Mouse (Mus musculus) CD4-positive, CD25-positive, alpha-beta regulatory T cell, adult 2 months (primary cell): ENCODE measurements around the gene Wasf3.
"Not testable (repeated sequence)": the region's sequence is repeated elsewhere in the genome, so short reads cannot be mapped to it uniquely, and the experiment has no call there.

Source experiments
- DNase-seq: peaks from one replicate; pipeline ENCODE4 v3.0.0-alpha.2; 2012; ENCODE audit warnings: low read depth, low spot score

The Wasf3 gene

DNA sequence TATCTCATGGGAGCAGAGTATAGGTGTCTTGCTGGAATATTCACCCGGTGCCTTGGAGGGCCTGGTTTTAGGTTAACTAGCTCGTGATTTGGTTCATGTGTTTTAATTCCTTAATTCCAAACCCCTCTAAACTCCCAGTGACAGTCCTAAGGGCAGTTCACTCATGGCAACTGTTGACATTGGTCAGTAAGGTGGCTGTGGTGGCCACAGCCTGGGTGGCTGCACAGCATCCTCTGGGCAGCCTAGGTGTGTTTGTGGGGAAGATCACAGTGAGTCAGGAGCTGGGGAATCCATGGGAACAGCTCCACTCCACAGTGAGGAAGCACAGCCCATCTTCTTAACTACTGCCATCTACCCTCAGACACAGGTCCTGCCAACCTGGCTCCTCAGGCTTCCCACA lies 61.8 kb downstream of the Wasf3 start:
- DNase-seq, result no peak

DNA sequence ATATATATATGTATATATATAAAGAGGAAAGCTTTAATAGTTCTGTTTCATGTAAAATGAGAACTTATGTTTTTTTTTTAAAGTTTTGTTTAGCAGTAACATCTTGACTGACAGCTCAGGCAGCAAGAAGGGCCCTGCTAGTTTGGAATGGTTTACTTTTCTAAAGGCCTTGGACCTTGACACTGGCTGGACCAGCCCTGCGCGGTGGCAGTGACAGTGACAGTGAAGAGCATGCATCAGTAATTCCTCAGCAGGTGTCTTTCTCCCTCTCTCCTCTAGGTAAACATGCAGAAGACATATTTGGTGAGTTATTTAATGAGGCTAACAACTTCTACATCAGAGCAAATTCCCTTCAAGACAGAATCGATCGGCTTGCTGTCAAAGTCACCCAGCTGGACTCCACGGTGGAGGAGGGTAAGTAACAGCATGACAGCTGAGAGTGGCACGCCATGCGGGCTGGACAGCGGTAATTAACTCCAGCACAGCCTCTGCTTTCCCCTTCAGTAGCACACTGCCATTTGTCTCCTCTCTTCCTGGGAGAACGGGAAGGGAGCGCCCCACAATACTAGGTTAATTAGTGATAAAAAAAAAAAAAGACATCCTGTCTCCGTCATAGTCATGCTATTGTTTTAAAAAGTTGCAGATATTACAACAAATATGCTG lies 66.9 kb downstream of the Wasf3 start:
- no peak for DNase-seq

DNA sequence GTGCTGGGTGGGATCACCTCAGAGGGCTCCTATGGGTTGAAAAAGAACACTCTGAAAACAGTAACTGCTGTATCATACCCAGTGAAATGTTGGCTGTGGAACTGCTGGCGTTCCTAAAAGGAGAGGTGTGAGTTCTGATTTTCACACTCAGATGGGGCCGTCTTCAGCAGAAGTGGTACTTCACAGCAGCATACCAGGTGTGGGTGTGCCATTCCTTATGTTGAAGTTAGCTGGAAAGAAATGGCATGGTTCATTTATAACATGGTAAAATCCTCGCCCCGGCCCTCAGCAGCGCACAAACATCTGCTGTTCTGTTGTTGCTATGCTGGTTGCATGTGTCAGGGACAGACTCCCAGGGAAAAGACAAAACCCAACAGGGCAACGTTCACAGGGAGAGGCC lies 68.8 kb downstream of the Wasf3 start:
- DNase-seq, result no peak

DNA sequence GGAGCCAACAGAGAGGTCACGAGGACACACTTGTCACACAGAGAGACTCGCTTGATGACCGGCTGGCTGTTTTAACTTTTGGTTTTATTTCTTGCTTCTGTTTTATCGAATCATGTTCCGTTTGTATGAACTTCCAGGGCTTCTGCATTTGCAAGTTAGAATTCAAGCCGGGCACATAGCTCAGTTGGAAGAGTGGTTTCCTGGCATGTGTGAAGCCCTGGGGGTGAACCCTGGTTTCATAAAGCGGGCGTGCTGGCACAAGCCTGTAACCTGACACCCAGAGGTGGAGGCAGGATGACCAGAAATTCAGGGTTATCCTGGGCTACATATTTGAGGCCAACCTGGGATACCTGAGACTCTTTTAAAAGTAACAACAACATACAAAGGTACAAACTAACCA lies 76.8 kb downstream of the Wasf3 start:
- DNase-seq, result no peak

DNA sequence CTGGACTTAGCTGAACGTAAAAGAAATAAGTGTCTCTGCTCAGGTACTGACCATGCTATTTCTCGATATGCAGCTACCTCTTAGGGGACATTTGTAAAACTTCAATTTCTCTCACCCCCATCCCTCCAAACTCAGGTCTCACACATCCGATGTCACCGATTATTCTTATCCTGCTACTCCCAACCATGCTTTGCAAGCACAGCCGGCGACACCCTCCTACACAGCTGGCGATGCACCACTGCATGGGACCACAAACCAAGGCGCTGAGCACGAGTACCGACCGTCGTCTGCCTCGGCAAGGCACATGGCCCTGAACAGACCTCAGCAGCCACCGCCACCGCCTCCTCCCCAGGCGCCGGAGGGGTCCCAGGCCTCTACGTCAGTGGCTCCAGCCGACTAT lies 81.9 kb downstream of the Wasf3 start:
- DNase-seq, result no peak

DNA sequence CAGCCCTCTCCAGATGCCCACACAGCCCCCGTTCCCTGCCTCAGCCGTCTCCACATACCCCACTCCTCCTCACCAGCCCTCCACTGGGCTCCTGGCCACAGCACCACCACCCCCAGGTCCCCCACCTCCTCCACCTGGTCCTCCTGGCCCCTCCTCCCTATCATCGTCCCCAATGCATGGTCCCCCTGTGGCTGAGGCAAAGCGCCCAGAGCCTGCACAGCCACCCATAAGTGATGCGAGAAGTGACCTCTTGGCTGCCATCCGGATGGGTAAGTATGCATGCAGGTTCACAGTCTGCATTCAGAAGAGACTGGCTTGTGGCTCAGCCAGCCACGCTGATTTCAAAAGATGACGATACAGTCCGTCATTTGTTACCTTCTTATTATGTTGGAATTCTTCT lies 83.5 kb downstream of the Wasf3 start:
- DNase-seq, result no peak

DNA sequence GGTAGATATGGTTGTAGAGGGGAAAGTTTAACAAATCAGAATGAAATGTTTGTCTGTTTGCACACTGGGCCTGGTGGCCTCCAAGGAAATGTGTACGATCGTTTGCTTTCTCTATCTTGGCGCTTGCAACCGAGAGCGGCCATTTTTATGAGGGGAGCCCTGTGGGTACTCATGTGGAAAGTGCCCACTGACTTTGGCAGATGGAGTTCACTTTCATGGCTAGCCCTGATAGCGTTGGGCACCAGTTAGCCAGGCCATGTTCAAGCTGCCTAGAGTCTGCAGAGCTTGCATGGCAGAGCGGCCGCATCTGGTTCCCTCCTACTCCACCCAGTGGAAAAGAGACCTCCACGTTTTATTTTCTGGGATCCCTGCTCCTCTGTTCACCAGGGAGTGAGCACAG lies 86.0 kb downstream of the Wasf3 start:
- no peak for DNase-seq

DNA sequence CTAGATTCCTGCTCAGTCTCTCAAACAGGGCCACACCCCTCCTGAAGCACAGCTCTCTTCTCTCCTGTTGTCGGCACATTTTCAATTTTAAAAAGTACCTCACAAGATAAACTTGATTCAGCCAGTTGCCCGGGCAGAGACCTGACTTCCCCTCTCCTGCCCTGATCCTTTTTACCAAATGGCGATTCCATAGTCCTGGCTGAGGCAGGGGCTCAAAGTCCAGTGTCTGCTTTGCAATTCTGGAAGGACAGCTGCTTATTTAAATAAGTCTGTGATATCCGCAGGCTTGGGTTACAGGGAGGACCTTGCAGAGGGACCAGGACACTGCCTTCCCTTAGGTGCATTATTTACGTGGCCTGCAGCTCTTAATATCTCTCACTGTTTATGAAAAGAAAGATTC lies 86.5 kb downstream of the Wasf3 start:
- no peak for DNase-seq

DNA sequence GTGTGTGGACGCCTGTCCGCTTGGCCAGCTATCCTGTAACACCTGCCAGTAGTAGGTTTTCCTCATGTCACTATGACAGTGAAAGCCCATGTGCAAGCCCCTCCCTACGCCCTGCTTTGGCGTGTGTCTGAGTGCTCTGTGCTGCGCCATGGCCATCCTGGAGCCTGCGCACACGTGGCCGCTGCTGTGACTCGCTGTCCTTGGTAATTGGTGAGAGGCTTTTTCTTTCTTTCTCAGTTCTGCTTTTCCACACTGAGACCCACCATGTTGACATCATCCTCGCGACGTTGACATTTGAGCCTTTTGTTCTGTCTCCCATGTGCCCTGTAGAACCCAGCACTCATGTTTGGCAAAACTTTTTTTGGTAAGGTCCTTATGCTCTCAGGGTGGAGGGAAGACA lies 87.0 kb downstream of the Wasf3 start:
- no peak for DNase-seq

DNA sequence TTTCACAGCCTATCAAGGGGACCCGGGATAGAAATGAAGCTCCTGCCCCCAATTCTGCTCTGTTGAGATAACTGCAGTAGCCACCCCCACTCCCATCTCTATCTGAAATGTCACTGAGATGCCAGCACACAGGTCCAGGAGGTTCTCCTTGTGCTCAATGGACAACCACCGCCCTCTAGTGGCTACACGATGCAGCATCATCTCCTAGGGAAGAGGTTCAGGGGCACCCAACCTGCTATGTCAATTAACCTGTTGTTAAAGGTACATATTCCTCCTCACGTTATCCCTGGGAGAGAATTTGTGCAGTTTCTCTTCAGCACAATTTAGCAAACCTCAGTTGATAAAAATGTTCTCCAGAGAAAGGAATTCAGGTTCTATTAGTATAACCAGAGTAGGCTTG lies 94.8 kb downstream of the Wasf3 start:
- DNase-seq, result not testable (repeated sequence)

DNA sequence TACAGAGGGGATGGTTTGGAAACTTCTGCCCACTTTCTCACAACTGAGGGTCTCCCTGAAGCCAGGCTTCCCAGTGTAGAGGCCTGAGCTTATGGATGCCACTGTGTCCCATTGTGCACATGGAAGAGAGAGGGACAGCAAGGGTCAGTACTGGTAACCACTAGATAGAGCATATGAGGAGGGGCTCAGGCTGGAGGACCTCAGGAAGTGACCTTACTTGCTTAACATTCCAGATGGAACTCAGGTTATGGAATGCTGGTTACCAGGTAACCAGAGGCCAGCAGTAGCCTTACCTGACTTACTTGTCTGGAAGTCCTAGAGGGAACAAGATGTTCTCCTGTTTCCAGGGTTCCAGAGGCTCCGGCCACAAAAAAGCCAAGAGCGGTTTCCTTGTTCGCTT lies 96.9 kb downstream of the Wasf3 start, which contains the start of gene Gm6408:
TSS of gene Gm6408 (plus strand) at position 301 of the 400 bp plus-strand sequence.
- DNase-seq, result not testable (repeated sequence)

DNA sequence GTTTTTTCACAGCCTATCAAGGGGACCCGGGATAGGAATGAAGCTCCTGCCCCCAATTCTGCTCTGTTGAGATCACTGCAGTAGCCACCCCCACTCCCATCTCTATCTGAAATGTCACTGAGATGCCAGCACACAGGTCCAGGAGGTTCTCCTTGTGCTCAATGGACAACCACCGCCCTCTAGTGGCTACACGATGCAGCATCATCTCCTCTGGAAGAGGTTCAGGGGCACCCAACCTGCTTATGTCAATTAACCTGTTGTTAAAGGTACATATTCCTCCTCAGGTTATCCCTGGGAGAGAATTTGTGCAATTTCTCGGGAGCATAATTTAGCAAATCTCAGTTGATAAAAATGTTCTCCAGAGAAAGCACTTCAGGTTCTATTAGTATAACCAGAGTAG lies 104.2 kb downstream of the Wasf3 start:
- DNase-seq, result not testable (repeated sequence)

DNA sequence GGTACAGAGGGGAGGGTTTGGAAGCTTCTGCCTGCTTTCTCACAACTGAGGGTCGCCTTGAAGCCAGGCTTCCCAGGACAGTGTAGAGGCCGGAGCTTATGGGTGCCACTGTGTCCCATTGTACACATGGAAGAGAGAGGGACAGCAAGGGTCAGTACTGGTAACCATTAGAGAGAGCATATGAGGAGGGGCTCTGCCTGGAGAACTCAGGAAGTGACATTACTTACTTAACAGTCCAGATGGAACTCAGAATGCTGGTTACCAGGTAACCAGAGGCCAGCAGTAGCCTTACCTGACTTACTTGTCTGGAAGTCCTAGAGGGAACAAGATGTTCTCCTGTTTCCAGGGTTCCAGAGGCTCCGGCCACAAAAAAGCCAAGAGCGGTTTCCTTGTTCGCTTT lies 106.3 kb downstream of the Wasf3 start, which contains the start of gene Gm6370:
TSS of gene Gm6370 (plus strand) at position 301 of the 400 bp plus-strand sequence.
- DNase-seq, result not testable (repeated sequence)

DNA sequence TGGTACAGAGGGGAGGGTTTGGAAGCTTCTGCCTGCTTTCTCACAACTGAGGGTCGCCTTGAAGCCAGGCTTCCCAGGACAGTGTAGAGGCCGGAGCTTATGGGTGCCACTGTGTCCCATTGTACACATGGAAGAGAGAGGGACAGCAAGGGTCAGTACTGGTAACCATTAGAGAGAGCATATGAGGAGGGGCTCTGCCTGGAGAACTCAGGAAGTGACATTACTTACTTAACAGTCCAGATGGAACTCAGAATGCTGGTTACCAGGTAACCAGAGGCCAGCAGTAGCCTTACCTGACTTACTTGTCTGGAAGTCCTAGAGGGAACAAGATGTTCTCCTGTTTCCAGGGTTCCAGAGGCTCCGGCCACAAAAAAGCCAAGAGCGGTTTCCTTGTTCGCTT lies 117.3 kb downstream of the Wasf3 start, which contains the start of gene 4930449I24Rik:
TSS of gene 4930449I24Rik (plus strand) at position 301 of the 400 bp plus-strand sequence.
- not testable (repeated sequence) for DNase-seq

DNA sequence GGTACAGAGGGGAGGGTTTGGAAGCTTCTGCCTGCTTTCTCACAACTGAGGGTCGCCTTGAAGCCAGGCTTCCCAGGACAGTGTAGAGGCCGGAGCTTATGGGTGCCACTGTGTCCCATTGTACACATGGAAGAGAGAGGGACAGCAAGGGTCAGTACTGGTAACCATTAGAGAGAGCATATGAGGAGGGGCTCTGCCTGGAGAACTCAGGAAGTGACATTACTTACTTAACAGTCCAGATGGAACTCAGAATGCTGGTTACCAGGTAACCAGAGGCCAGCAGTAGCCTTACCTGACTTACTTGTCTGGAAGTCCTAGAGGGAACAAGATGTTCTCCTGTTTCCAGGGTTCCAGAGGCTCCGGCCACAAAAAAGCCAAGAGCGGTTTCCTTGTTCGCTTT lies 129.0 kb downstream of the Wasf3 start, which contains the start of gene Gm3402:
TSS of gene Gm3402 (plus strand) at position 301 of the 400 bp plus-strand sequence.
- DNase-seq, result not testable (repeated sequence)
